Mouse (Mus musculus) kidney, postnatal 0 days (tissue): Measurements from ENCODE around the gene Tfap2d. TPM values are rescaled to one million over a fixed set of nuclear protein-coding genes. Genes with fewer than 3 reads are reported as not detected.

Experiments used
- ATAC-seq: fragments of 200-750 bp; cut with Nextera tagmentation; replicated peaks from 2 replicates; pipeline ENCODE4 v1.8.0; 2017; ENCODE audit warnings: low read depth, moderate number of reproducible peaks, moderate TSS enrichment, moderate library complexity; ENCODE audit not compliant: low FRiP score
- DNase-seq: peaks from one replicate; pipeline ENCODE4 v3.0.0-alpha.2; 2016; ENCODE audit warnings: low spot score
- H3K27ac ChIP-seq: fragments of 300-500 bp; sonication (generic); 2 replicates; pipeline ENCODE4 v1.5.1; 2014; ENCODE audit warnings: mild to moderate bottlenecking
- H3K27me3 ChIP-seq: fragments of 300-500 bp; sonication (generic); 2 replicates; pipeline ENCODE4 v1.6.1; 2014; ENCODE audit warnings: low read length, mixed read lengths; ENCODE audit not compliant: insufficient read depth
- H3K36me3 ChIP-seq: fragments of 300-500 bp; sonication (generic); 2 replicates; pipeline ENCODE4 v1.6.1; 2014; ENCODE audit warnings: low read length, mixed read lengths; ENCODE audit not compliant: insufficient read depth
- H3K4me1 ChIP-seq: fragments of 300-500 bp; sonication (generic); replicated peaks from 2 replicates; pipeline ENCODE4 v1.6.1; 2014; ENCODE audit warnings: antibody characterized with exemption, low read length, mixed read lengths; ENCODE audit not compliant: insufficient read depth
- H3K4me2 ChIP-seq: fragments of 300-500 bp; sonication (generic); 2 replicates; pipeline ENCODE4 v1.6.1; 2014; ENCODE audit warnings: mild to moderate bottlenecking, low read length, moderate library complexity, mixed read lengths
- H3K4me3 ChIP-seq: fragments of 300-500 bp; sonication (generic); replicated peaks from 2 replicates; pipeline ENCODE4 v1.5.1; 2014; ENCODE audit warnings: low read depth, low read length
- H3K9ac ChIP-seq: fragments of 300-500 bp; sonication (generic); 2 replicates; pipeline ENCODE4 v1.6.1; 2014; ENCODE audit warnings: low read depth, low read length
- H3K9me3 ChIP-seq: fragments of 300-500 bp; sonication (generic); replicated peaks from 2 replicates; pipeline ENCODE4 v1.6.1; 2016; ENCODE audit warnings: low read length, inconsistent platforms, mixed read lengths
- CTCF ChIP-seq: IDR thresholded peaks from 2 replicates; pipeline ENCODE4 v1.5.1; 2016; ENCODE audit warnings: antibody characterized with exemption, low read depth, mild to moderate bottlenecking, moderate library complexity
- WGBS: fragments of 180-500 bp; shearing (Covaris S2); extraction: QIAGEN DNeasy Blood & Tissue Kit; methylation state at CpG from one replicate; pipeline ENCODE4 v1.1.7; 2014; 5-methylcytosine and 5-hydroxymethylcytosine counted together
- polyA plus RNA-seq: library from polyadenylated mRNA; unstranded; fragments of >200 nt; fragmentation: Nextera tagmentation; extraction: Ambion mirVana; gene quantifications from 2 replicates; pipeline ENCODE4 v1.2.1, GENCODE M21; 2015

Tfap2d gene
- not detected in 2 replicates for polyA plus RNA-seq

GRCm38 (mm10) chr1:19102631-19103030 is at the start of gene Tfap2d:
Tfap2d (plus strand) TSS chr1:19103022.
- ATAC-seq = no peak
- Histone ChIP-seq H3K4me1 (no peaks in the 10 kb centered on the region), H3K27ac (no peak within 1 kb of the TSS), H3K4me3 (no peak within 1 kb of the TSS), H3K9me3 (no peaks in the 10 kb centered on the region), H3K9ac (no peak within 1 kb of the TSS), H3K27me3 (peaks cover 47% of the 10 kb centered on the region), H3K36me3 (no peaks in the 10 kb centered on the region), H3K4me2 (no peak within 1 kb of the TSS)
- TF ChIP-seq CTCF = no peak
- DNase-seq = no peak
- WGBS = 5% methylated on average over 6 of the region's 6 CpGs

DNA sequence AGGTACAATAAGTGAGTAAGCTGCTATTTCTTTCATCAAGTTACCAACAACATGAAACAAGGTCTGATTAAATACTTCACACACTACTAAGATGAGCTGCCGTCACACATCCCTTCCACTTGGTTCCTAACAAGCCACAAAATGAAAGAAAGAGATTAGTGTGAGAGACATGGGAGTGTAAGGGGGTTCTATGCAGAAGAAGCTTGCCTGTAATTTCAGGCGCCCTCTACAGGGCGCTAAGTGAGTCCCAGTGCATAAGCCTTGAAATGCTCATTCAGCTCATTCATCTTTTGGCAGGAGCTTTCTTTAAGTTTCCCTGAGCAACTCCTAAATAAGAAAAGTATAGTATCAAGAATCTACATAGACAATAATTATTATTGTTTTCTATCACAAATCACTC is 46.5 kb upstream of the Tfap2d start:
- Histone ChIP-seq H3K4me3 (no peak overlapping the region), H3K9me3 (no peaks in the 10 kb centered on the region), H3K4me2 (no peak overlapping the region), H3K27me3 (no peaks in the 10 kb centered on the region), H3K36me3 (no peaks in the 10 kb centered on the region), H3K27ac (no peak overlapping the region), H3K4me1 (no peaks in the 10 kb centered on the region), H3K9ac (no peak overlapping the region)
- peak; percentile 52 for TF ChIP-seq CTCF
- DNase-seq (peak; percentile 3), ATAC-seq (no peak)
- 18% methylated on average over 3 of the region's 3 CpGs for WGBS

GRCm38 (mm10) chr1:19056861-19057260 is 46.0 kb upstream of the Tfap2d start:
- no peaks in the 10 kb centered on the region for H3K4me1 ChIP-seq
- TF ChIP-seq CTCF = no peak
- WGBS = 75% methylated on average over 6 of the region's 6 CpGs
- no peak overlapping the region for H3K4me2 ChIP-seq
- H3K4me3 ChIP-seq = no peak overlapping the region
- no peak overlapping the region for H3K9ac ChIP-seq
- no peaks in the 10 kb centered on the region for H3K27me3 ChIP-seq
- H3K27ac ChIP-seq = no peak overlapping the region
- H3K36me3 ChIP-seq = no peaks in the 10 kb centered on the region
- ATAC-seq = no peak
- no peak for DNase-seq
- H3K9me3 ChIP-seq = no peaks in the 10 kb centered on the region

- H3K9ac ChIP-seq = no peak overlapping the region
- H3K36me3 ChIP-seq = no peaks in the 10 kb centered on the region
- H3K27ac ChIP-seq = no peak overlapping the region
- ATAC-seq (peak; percentile 59; the same call in 1 of the 2 replicates), DNase-seq (peak; percentile 59)
- no peaks in the 10 kb centered on the region for H3K4me1 ChIP-seq
- H3K27me3 ChIP-seq = no peaks in the 10 kb centered on the region
- 12% methylated on average over 8 of the region's 8 CpGs for WGBS
- H3K4me3 ChIP-seq = no peak overlapping the region
- no peaks in the 10 kb centered on the region for H3K9me3 ChIP-seq
- TF ChIP-seq CTCF = no peak
- H3K4me2 ChIP-seq = no peak overlapping the region
Observed at GRCm38 (mm10) chr1:19088078-19088477, 14.7 kb upstream of the Tfap2d start.

DNA sequence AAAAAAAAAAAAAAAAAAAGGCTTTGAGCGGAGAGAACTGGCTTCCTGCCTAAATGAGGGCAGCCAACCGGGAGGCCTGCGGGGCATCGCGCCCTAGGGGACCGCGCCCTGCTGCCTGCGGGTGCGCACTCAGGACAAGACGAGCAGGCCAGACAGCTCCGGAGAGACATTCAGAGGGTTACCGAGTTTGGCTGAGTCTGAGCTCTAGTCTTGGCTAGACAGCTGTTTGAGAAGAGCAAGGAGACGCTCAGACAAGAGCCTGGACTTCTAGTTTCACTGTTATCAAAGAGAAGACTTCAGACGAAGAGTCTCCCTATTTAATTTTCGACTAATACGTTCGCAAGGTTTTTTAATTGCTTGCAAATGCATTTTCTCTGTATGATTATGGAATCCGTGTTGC is 5.9 kb upstream of the Tfap2d start:
- Histone ChIP-seq H3K27me3 (0 out of 2 replicates have a peak, but pooled peaks cover 3% of the 10 kb centered on the region), H3K4me1 (no peaks in the 10 kb centered on the region), H3K4me3 (no peak overlapping the region), H3K9me3 (no peaks in the 10 kb centered on the region), H3K27ac (no peak overlapping the region), H3K9ac (no peak overlapping the region), H3K36me3 (no peaks in the 10 kb centered on the region), H3K4me2 (no peak overlapping the region)
- WGBS = 1% methylated on average over 18 of the region's 18 CpGs
- ATAC-seq = no peak
- no peak for TF ChIP-seq CTCF
- no peak for DNase-seq

DNA sequence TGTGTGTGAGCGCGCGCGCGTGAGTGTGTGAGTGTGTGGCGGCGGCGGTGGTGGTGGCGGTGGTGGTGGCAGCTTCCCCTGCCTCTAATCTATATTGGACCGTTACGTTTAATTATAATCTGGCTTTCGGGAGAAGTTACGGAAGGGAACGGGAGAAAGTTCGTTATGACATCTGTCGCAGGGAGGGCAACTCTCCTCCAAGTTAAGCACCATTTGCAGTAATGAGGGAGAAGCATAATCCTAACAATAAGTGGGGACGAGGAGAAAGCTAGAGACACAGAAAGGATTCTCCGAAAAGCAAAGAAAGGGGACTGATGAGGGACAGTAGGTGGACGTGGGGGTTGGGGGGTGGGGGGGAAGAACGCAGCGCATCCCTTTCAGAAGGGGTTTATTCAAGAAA is 494 bp downstream of the Tfap2d start:
- Histone ChIP-seq H3K4me2 (no peak overlapping the region), H3K9me3 (no peaks in the 10 kb centered on the region), H3K36me3 (no peaks in the 10 kb centered on the region), H3K4me1 (no peaks in the 10 kb centered on the region), H3K9ac (no peak overlapping the region), H3K4me3 (no peak overlapping the region), H3K27me3 (peaks cover 52% of the 10 kb centered on the region), H3K27ac (no peak overlapping the region)
- no peak for TF ChIP-seq CTCF
- DNase-seq (no peak), ATAC-seq (no peak)
- 2% methylated on average over 21 of the region's 21 CpGs for WGBS

GRCm38 (mm10) chr1:19103776-19104142 is 937 bp downstream of the Tfap2d start:
- no peaks in the 10 kb centered on the region for H3K36me3 ChIP-seq
- DNase-seq (no peak), ATAC-seq (no peak)
- no peak overlapping the region for H3K27ac ChIP-seq
- WGBS = under 1% methylated on average over 10 of the region's 10 CpGs
- H3K27me3 ChIP-seq = peaks cover 54% of the 10 kb centered on the region
- no peaks in the 10 kb centered on the region for H3K4me1 ChIP-seq
- no peaks in the 10 kb centered on the region for H3K9me3 ChIP-seq
- no peak for TF ChIP-seq CTCF
- no peak overlapping the region for H3K4me3 ChIP-seq
- H3K9ac ChIP-seq = no peak overlapping the region
- no peak overlapping the region for H3K4me2 ChIP-seq
